Mouse (Mus musculus): ENCODE results near the gene Irgm2.
"Not testable (repeated sequence)": the region's sequence is repeated elsewhere in the genome, so short reads cannot be mapped to it uniquely, and the experiment has no call there.

Irgm2 gene

DNA sequence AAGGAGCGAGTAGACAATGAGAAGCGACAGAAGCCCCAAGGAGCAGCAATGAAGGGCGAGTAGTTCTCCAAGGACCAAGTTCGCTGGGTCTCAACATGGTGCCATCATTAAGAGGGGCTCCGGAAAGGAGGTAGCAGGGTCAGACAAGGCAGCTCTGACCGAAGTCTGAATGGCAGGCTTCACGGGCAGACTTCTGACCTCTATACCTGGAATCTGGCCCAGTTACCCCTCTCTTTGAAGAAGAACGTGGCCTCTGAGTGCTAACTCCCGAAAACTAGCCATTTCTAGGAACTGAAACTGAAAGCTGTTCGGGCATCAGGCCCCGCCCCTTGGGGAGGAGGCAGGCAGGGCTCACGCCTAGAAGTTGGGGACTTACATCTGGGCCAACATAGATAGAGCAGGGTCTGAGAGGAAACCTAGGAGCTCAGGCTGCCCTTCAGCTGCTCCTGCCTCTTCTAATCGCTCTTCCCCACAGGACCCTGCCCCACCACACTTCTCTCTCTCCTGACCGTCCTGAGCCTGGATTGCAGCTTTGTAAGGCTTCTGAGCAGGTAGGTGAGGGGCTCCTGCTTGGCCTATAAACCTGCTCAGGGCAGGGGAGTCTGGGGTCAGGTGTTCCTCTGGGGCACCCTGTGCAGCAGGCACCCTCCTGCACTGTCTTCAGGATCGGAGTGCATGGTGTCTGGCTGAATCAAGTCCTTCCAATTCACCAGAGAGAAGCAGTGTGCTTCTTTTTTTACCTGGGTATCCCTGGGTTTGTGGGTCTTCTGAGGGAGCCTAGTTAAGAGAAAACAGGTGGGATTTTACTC lies at the start of gene Irgm2, which contains the start of gene Igtp:
Gene Irgm2, plus strand, starts transcription at position 390 of the 809 bp plus-strand sequence.
Gene Igtp, plus strand, starts transcription at position 328 of the 809 bp plus-strand sequence.
- peak; percentile 87 for DNase-seq

DNA sequence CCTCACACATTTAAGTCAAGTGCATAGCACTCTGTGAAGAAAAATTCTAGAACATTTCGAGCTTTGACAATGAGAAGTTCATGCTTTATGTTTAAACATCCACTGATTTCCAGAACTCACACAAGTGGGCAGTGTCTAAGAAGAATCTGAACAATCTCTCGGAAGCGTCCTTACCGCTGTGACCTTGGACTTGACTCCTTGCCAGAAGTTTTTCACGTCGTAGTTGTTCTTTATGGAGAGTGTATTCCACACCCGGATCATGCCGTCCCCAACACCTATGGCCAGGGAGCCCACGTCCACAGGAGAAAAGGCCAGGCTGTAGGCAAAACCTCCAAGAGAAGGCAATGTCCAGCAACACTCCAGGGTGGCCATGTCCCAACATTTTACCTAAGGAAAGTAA lies 44.0 kb upstream of the Irgm2 start:
- no peak for DNase-seq

DNA sequence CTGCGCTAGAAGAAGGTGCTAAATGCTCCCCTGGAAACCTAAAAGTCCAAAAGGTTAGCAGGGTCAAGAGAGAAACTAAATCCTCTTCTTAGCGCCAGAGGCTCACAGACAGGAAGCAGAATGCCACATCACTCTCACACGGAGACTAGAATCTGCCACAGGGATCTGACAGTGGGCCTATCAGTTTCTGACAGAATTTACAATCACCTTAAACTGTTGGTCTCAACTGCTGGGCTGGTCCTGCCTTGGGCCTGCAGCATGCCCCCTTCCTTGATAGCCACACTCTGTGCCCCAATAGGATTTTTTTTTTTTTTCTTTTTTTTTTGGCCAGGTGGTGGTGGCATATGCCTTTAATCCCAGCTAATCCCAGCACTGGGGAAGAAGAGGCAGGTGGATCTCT lies 42.5 kb upstream of the Irgm2 start:
- no peak for DNase-seq

DNA sequence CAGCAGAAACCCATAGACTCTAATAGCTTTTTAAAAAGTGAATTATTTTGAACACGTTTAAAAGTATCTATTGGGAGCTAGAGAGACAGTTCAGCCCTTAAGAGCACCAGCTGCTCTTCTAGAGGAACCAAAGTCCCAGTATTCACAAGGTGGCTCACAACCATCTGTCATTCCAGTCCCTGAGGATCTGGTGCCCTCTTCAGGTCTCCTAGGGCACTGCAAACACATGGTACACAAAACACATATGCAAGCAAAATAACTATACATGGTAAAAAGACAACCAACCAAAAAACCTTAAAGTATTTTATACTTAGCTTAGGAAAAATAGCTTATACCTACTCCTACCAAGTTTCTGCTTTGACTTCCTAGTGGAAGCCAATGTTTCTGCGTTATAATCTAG lies 34.3 kb upstream of the Irgm2 start:
- DNase-seq: no peak

DNA sequence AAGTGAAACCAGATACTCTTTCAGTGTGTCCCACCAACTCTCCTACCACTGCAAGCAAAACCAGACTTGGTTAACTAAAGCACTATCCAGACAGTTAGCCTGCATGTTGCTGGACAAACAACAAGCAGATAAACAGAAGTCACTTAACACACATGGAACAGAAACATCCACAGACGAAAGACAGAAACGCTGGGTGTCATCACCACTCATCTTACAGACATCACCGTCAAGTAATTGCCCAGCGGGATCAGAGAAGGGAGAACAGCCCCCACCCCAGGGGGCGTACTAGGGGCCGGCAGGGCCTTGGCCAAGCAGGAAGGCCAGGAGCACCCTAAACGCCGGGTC lies 31.6 kb upstream of the Irgm2 start:
- DNase-seq: no peak

DNA sequence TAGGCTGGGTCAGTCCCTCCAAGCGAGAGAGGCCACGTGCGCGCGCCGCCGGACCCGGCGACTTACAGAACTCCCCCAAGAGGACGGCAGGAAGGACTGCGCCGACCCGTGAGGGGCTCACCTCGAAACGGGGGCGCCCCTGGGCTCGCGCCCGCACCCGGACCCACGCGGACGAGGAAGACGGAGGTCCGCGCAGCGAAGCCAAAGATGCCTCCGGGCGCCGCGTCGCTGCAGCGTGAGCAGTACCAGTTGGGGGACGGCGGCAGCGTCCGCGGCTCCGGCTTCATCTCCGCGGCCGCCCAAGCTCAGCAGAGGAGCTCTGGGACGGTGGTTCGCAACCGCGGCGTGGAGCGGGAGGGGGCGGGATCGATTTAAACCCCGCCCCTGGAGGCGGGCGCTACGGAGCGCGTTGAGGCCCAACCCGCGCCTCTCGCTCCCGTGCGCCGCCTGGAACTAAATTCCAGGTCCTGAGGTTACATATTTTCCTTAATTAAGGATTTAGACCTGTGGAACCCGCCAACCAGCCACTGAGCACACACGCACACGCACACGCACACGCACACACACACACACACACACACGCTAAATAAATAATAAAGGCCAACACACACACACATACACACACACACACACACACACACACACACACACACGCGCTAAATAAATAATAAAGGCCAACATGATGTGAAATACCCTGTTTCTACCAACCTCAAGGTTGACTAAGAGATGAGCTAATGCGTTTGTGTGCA lies 31.1 kb upstream of the Irgm2 start, which contains the start of gene Gemin5:
Gene Gemin5, minus strand, starts transcription at position 373 of the 749 bp plus-strand sequence.
- DNase-seq: peak; percentile 93

DNA sequence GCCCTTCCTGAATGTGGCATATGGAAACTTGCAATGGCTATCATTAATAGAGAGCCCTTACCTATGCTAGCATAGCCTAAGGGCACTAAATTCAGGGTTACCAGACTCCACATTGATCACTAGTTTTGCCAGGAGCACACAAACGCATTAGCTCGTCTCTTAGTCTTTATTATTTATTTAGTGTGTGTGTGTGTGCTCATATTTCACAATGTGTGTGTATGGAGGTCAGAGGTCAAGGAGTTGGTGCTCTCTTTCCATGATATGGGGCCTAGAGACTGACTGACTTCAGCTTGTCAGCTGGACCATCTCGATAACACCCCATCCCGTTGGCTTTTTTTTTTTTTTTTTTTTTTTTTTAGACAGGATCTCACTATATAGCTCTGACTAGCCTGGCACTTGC lies 29.8 kb upstream of the Irgm2 start:
- DNase-seq: no peak

DNA sequence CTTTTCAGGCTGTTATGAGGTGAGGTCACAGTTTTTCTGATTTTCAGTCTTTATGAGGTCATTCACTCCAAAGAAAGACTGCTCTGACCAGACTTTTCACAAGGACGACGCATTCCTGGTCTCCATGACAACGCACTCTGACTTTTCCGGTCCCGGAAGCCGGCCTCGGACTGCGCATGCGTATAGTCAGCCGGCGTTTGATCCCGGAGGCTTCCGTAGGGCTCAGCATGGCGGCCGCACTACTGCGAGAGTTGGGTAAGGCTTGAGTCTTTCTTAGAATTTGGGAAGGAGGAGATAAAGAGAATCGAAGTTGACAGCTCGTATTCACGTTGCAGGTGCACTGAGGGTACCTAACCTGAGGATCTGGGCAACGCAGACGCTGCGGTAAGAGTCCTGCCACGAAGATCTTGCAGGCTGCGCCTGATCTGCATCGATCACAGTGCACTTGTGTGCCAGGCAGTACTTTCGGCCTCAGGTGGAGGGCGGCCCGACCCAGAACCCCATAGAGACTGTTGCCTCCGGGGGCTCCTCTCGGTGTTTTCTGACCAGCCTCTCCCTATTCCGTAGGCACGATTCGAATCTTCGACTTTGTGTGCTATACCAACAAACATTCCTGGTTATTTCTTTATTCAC lies 27.8 kb upstream of the Irgm2 start, which contains the start of gene Mrpl22:
Gene Mrpl22, plus strand, starts transcription at position 203 of the 633 bp plus-strand sequence.
- DNase-seq: peak; percentile 99

DNA sequence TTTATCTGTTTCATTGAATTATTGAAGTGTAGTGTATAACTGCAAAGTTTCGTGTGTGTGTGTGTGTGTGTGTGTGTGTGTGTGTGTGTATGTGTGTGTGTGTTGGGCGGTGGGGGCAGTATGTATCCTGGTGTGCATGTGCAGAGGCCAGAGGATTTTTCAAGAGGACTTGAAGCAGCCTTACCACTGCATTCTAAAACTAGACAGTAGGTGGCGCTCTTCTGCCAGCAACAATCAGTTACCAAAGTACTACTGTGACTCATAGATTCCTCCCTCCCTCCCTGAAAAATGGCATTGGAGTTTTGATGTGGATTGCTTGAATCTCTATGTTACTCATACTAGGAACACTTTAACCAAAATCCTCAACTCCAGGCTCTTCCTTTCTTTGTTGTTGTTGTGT lies 19.9 kb upstream of the Irgm2 start:
- DNase-seq: peak; percentile 83

DNA sequence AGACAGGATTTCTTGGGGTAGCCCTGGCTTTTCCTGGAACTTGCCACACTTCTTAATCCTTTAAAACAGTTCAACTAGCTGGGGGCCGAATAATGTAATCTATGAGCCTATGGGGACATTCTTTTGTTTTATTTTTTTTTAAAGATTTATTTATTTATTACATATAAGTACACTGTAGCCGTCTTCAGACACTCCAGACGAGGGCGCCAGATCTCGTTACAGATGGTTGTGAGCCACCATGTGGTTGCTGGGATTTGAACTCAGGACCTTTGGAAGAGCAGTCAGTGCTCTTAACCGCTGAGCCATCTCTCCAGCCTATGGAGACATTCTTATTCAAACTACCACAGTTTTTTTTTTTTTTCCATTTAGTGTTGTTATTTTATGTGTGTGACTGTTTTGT lies 19.4 kb upstream of the Irgm2 start:
- not testable (repeated sequence) for DNase-seq

DNA sequence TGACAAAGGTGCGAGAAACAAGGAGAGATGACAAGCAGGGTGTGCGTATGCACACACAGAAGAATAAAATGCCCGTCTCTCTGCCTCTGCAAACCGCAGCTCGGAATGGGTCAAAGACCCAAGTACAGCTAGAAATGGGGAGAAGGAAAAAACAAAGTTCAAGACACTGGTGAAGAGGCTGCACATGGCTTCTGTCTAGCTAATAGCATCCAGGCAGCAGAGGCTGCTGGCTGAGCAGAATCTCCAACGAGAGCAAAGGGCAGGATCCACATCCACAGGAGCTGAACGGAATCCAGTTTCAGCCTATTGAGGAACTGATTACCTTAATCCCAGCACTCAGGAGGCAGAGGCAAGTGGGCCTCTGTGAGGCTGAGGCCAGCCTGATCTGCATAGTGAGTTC lies 18.7 kb upstream of the Irgm2 start:
- peak; percentile 26 for DNase-seq

DNA sequence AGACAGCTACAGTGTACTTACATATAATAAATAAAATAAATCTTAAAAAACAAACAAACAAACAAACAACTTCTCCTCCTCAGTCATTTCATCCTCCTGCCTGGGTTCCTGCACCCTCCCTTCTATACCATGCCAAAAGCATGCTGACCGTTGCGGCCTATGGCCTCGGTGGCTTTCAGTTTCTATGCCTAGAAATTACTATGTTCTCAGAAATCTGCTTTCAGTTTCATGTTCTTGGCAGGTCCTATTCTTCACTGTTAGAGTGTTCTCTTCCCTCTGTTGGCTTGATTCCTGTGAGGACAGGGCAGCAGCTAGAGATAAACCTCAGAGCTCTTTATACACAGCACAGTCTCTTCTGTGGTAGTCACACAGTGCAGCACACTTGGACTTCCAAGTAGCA lies 15.8 kb upstream of the Irgm2 start:
- DNase-seq: no peak

DNA sequence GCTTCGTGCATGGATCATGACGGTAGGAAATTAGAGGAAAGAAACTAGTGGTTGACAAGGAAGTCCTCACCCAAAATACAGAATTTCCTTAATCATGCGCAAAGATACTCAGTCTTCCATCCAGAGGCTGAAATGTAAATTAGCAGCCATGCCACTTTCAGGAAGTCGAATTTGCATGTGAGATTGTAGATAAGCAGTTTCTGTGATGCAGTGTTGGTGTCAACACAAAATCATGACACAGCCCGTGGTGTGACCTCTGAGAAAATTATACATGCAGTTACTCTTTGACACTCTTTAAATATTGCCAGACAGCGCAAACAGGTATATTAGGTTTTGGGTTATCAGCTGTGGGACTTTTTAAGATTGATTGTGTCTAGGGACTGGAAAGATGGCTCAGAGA lies 9.7 kb upstream of the Irgm2 start:
- no peak for DNase-seq

DNA sequence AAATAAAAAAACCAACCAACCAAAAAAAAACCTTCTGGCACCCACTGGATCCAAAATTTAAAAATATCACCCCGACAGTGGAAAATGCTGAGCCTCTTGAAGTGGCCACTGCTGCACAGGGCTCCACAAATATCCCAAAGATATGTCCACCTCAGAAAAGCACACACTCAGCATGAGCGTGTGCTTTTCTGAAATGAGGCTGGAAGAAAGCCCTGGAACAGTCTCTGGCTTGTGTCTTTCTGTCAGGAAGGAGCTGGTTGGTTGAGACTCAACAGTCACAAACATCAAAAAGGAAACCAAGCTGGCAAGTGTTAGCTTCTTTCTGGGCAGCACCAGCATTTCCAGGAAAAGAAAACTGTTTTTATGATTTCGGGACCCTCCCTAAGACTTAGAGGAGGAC lies 6.1 kb upstream of the Irgm2 start:
- no peak for DNase-seq

DNA sequence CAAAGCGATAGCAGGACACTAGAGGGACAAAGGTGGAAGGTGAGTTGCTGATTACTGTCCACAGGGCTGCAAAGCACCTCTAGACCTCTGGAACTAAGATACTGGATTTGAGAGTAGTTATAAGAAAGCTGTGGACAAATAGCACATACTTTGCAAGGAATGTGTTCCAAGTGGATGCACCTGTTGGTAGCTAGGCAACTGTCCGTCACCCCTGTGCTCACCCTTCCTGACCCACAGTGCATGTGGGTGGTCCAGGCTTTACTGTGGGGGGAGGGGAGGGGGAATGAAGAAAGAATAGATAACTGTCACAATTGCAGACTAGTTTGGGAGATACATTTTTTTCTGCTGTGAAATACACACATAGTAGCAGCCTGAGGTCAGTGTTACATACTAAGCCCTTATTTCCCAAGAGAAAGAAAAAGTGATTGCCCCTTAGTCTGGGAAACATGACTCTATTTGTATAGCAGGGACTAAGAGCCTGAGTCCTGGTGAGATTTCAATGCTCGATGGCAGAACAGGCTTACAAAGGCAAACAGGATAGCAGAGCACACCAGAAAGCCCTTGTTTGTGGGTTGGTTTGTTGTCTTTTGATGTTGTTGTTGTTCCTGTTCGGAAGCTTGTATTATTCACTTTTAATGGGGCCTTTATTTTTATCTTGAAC lies 5.4 kb upstream of the Irgm2 start:
- DNase-seq: peak; percentile 30

DNA sequence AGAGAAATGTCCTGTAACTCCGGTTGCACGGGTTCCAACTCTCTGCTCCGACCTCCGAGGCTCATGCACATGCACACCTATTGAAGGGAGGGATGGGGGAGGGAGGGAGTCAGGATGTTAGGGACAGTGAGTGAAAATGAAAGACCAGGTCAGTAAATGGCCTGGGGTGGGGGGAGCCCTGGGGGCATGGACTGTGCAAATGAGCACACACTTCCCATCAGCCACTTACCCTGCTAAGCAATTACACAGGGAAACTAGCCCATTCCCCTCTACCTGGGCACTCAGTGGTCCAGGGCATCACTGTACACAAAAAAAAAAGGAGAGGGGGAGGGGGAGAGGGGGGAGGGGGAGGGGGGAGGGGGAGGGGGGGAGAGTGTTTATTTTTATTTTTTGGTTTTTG lies 755 bp upstream of the Irgm2 start:
- no peak for DNase-seq

DNA sequence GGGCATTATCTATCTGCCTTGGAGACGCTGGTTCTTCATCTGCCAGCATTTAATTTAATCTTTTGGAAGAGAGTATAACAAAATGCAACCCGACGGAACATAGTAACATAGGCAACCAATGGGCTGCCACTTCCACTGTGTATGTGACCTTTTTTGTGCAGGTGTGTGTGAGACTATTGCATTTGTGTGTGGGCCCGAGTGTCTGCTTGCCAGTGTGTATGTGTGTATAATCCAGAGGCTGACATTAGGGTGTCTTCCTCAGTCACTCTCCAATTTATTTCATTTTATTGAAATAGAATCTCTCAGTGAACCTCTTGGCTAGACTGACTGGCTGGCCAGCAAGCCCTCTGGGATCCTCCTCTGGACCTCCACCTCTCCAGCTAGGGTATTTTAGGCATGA lies 808 bp downstream of the Irgm2 start:
- no peak for DNase-seq

DNA sequence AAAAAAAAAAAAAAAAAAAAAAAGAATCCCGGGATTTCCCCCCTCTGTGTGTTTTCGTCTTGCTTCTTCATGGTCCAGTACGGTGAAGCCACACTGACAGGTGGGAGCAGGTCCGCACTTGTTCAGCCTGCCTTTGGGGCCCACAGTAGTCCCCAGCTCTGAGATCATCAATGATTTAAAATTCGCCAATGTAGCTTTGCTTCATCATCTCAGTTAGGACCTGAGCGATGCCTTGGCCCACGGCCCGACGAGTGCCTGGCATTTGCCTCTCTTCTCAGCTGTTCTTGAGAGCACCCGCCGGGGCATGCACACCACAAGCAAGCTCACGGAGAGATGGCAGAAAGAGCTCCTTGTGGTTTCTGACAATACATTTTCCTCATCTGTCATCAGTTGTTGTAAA lies 1.6 kb downstream of the Irgm2 start:
- no peak for DNase-seq

DNA sequence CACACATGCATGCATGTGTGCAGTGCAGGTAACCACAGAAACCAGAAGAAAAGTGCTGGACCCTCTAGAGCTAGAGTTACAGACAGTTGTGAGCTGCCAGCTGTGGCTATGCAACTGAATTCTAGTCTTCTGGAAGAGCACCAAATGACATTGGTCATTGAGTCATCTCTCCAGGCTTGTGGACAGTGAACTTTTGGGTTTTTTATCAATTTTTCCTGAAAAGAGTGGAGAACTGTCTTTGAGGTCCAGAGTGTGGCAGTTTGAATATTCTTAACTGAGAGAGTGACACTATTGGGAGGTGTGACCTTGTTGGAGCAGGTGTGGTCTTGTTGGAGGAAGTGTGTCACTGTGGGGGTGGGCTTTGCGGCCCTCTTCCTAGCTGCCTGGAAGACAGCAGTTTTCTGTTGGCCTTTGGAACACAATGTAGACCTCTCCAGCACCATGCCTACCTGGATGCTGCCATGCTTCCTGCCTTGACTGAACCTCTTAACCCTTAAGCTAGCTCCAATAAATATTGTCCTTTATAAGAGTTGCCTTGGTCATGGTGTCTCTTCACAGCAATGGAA lies 11.0 kb downstream of the Irgm2 start:
- no peak for DNase-seq

DNA sequence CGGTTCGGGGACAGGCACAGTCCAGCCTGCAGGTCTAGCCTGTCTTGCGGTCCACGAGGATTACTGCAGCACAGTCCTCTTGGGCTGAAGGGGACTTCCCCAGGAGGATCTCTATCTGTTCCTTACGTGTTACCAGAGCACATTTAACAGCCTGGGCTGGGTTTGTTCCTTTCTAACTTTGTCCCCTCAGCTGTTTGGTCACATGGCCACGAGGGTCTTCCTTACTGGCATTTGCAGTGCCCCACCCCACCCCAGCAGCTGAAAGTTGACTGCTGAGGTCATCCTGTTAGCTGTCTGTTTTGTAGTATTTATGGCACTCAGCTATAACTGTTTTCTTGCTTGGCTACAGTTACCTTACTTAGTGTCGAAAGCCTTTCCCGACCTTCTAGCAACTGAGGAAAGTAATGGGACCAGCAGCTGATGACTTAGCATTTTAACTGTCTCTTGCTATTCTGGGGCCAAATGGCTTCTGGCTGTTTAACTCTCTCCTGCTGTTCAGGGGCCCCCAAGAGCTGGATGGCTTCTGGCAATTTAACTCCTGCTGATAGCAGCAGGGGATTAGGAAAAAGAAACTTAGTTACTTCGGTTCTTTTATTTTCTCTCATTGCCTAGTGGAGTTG lies 11.8 kb downstream of the Irgm2 start:
- DNase-seq: no peak

DNA sequence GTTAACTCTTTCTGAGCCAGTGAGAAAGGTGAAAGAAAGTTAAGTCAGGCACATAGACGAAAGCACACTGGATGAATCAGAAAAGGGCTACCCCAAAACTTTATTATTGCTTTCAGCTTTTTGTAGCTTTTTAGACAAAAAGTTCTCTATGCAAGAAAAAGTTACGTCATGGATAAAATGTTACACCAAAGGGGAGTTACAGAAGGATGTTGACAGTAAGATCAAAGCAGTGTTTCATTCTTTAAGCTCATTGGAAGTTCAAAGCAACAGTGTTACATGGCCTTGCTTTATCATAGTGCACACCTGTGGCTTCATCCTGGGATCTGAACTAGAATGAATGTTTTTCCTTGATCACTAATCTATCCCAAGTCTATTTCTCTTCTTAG lies 12.3 kb downstream of the Irgm2 start:
- no peak for DNase-seq

DNA sequence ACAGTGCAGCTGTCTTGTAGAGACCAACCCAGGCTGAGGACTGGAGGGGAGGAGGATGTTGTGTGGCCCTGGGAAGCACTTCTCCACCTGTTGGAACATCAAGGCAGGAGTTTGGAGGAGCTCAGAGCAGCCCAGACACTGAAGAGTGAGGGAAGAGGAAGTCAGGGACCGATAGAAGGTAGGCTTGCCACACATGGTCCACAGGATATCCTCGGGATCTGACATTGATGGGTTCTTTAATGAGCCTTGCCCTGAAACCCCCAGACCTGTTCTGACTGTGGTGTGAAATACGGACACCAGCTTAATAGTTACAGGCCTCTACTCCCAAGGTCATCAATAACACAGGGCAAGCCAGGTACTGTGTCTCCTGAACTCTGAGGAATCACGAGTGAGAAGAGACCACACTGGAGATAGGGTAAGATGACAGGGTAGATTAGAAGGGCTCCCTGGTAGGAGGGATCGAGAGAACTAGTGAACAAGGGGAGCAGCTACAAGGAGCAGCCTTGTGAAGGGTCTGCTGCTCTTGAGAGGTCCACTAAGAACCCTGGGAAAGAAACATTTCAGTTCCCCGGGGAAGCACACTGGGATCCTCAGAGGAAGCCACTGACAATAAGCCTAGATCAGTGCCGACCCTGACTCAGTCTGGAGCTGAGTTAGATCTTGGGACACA lies 14.4 kb downstream of the Irgm2 start:
- DNase-seq: peak; percentile 7

Measured in kidney, postnatal 10 days (tissue).